Mouse (Mus musculus): ENCODE measurements around the gene Mybph.

Mybph gene

GRCm38 (mm10) chr1:134193126-134193525, at the start of gene Mybph:
Mybph (plus strand) TSS chr1:134193448.
- DNase-seq (ENCODE audit: low read depth, low spot score), result no peak

GRCm38 (mm10) chr1:134146066-134146465, 47.2 kb upstream of the Mybph start:
- no peak for DNase-seq (ENCODE audit: low read depth, low spot score)

- no peak for DNase-seq (ENCODE audit: low read depth, low spot score)
Observed at GRCm38 (mm10) chr1:134150076-134150475, 43.2 kb upstream of the Mybph start.

- no peak for DNase-seq (ENCODE audit: low read depth, low spot score)
Observed at GRCm38 (mm10) chr1:134150745-134151144, 42.5 kb upstream of the Mybph start.

- DNase-seq (ENCODE audit: low read depth, low spot score), result peak; percentile 96
Observed at GRCm38 (mm10) chr1:134151655-134152412, 41.4 kb upstream of the Mybph start.

- no peak for DNase-seq (ENCODE audit: low read depth, low spot score)
Observed at GRCm38 (mm10) chr1:134152626-134153590, 40.3 kb upstream of the Mybph start.

GRCm38 (mm10) chr1:134154121-134154520, 39.1 kb upstream of the Mybph start:
- DNase-seq (ENCODE audit: low read depth, low spot score), result peak; percentile 52

GRCm38 (mm10) chr1:134154655-134155054, 38.6 kb upstream of the Mybph start:
- peak; percentile 66 for DNase-seq (ENCODE audit: low read depth, low spot score)

GRCm38 (mm10) chr1:134160404-134160803, 32.8 kb upstream of the Mybph start:
- DNase-seq (ENCODE audit: low read depth, low spot score), result no peak

- no peak for DNase-seq (ENCODE audit: low read depth, low spot score)
Observed at GRCm38 (mm10) chr1:134161399-134161798, 31.8 kb upstream of the Mybph start.

GRCm38 (mm10) chr1:134162510-134163225, 30.6 kb upstream of the Mybph start:
- peak; percentile 36 for DNase-seq (ENCODE audit: low read depth, low spot score)

- DNase-seq (ENCODE audit: low read depth, low spot score), result no peak
Observed at GRCm38 (mm10) chr1:134163476-134163875, 29.8 kb upstream of the Mybph start.

- no peak for DNase-seq (ENCODE audit: low read depth, low spot score)
Observed at GRCm38 (mm10) chr1:134164454-134164853, 28.8 kb upstream of the Mybph start.

GRCm38 (mm10) chr1:134166547-134166946, 26.7 kb upstream of the Mybph start:
- no peak for DNase-seq (ENCODE audit: low read depth, low spot score)

GRCm38 (mm10) chr1:134167416-134168305, 25.6 kb upstream of the Mybph start:
- no peak for DNase-seq (ENCODE audit: low read depth, low spot score)

- no peak for DNase-seq (ENCODE audit: low read depth, low spot score)
Observed at GRCm38 (mm10) chr1:134168567-134168966, 24.7 kb upstream of the Mybph start.

GRCm38 (mm10) chr1:134168985-134169697, 24.1 kb upstream of the Mybph start:
- no peak for DNase-seq (ENCODE audit: low read depth, low spot score)

- no peak for DNase-seq (ENCODE audit: low read depth, low spot score)
Observed at GRCm38 (mm10) chr1:134173081-134173480, 20.2 kb upstream of the Mybph start.

- DNase-seq (ENCODE audit: low read depth, low spot score), result peak; percentile 39
Observed at GRCm38 (mm10) chr1:134177976-134178375, 15.3 kb upstream of the Mybph start.

GRCm38 (mm10) chr1:134182025-134182424, 11.2 kb upstream of the Mybph start, which contains the start of gene Chil1:
Chil1 (plus strand) TSS chr1:134182176.
- DNase-seq (ENCODE audit: low read depth, low spot score), result no peak
